Mouse (Mus musculus) ES-E14 (cell line): ENCODE data around the gene Foxn3.

Experiments
- CHD2 ChIP-seq: IDR thresholded peaks from 2 replicates; pipeline ENCODE4 v1.6.1; 2014; ENCODE audit warnings: mild to moderate bottlenecking, low read depth, low read length, inconsistent platforms
- HCFC1 ChIP-seq: IDR thresholded peaks from 2 replicates; pipeline ENCODE4 v1.6.1; 2012; ENCODE audit warnings: low read length, inconsistent platforms, borderline replicate concordance; ENCODE audit not compliant: insufficient read depth
- MAFK ChIP-seq: IDR thresholded peaks from 2 replicates; pipeline ENCODE4 v1.6.1; 2014; ENCODE audit warnings: mild to moderate bottlenecking, low read depth, low read length, inconsistent platforms; ENCODE audit not compliant: insufficient read depth

DNA sequence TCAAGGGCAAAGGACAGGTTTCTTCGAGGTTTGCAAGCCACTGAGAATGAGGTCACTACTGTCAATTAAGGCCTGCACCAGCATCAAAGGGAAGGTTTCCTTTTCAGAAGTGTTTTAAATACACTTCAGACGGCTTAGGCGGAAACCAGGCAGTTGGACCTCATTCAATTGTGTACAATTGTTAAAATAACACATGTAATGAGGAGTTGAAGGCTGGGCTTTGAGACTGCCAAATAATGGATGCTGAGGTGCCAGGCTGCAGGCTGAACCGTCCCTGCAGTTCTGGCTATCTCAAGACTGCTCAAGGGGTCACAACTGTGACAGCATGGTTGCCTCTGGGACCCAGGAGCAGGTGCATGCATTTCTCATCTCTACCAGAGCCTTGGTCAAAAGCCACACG lies 89.2 kb downstream of the Foxn3 start:
- no peak for TF ChIP-seq MAFK
- no peak for TF ChIP-seq HCFC1
- no peak for TF ChIP-seq CHD2
